Mouse (Mus musculus) WW6 (cell line): ENCODE results near the gene Taf1c.

Experiments used
- DNase-seq: peaks from one replicate; pipeline ENCODE4 v3.0.0-alpha.2; 2013; ENCODE audit warnings: low read depth, low spot score

Gene Taf1c

GRCm38 (mm10) chr8:119604996-119605395, at the start of gene Taf1c:
TSS of gene Taf1c (minus strand) at chr8:119605222.
- peak; percentile 90 for DNase-seq

- no peak for DNase-seq
Observed at GRCm38 (mm10) chr8:119651324-119651723, 46.3 kb upstream of the Taf1c start.

GRCm38 (mm10) chr8:119646846-119647245, 41.8 kb upstream of the Taf1c start:
- DNase-seq, result no peak

GRCm38 (mm10) chr8:119646197-119646596, 41.2 kb upstream of the Taf1c start:
- no peak for DNase-seq

- DNase-seq, result no peak
Observed at GRCm38 (mm10) chr8:119644981-119645597, 40.1 kb upstream of the Taf1c start.

- DNase-seq, result no peak
Observed at GRCm38 (mm10) chr8:119644429-119644960, 39.5 kb upstream of the Taf1c start.

- no peak for DNase-seq
Observed at GRCm38 (mm10) chr8:119642960-119643359, 37.9 kb upstream of the Taf1c start.

GRCm38 (mm10) chr8:119641058-119641457, 36.0 kb upstream of the Taf1c start:
- no peak for DNase-seq

- DNase-seq, result no peak
Observed at GRCm38 (mm10) chr8:119639798-119640197, 34.8 kb upstream of the Taf1c start.

- DNase-seq, result no peak
Observed at GRCm38 (mm10) chr8:119638261-119638660, 33.2 kb upstream of the Taf1c start.

- DNase-seq, result no peak
Observed at GRCm38 (mm10) chr8:119637381-119637780, 32.4 kb upstream of the Taf1c start.

GRCm38 (mm10) chr8:119636766-119637165, 31.7 kb upstream of the Taf1c start:
- DNase-seq, result no peak

GRCm38 (mm10) chr8:119635958-119636357, 30.9 kb upstream of the Taf1c start:
- DNase-seq, result no peak

- DNase-seq, result no peak
Observed at GRCm38 (mm10) chr8:119635378-119635777, 30.4 kb upstream of the Taf1c start, which contains the start of gene Kcng4. TSS of gene Kcng4 (minus strand) at chr8:119635680.

- DNase-seq, result no peak
Observed at GRCm38 (mm10) chr8:119634616-119635336, 29.8 kb upstream of the Taf1c start.

- no peak for DNase-seq
Observed at GRCm38 (mm10) chr8:119632909-119633308, 27.9 kb upstream of the Taf1c start.

GRCm38 (mm10) chr8:119632246-119632645, 27.2 kb upstream of the Taf1c start:
- no peak for DNase-seq

GRCm38 (mm10) chr8:119630841-119631240, 25.8 kb upstream of the Taf1c start:
- DNase-seq, result no peak

- DNase-seq, result no peak
Observed at GRCm38 (mm10) chr8:119627613-119628359, 22.8 kb upstream of the Taf1c start.

GRCm38 (mm10) chr8:119627199-119627598, 22.2 kb upstream of the Taf1c start:
- DNase-seq, result no peak

- DNase-seq, result no peak
Observed at GRCm38 (mm10) chr8:119625788-119626187, 20.8 kb upstream of the Taf1c start.

- no peak for DNase-seq
Observed at GRCm38 (mm10) chr8:119624916-119625315, 19.9 kb upstream of the Taf1c start.
